Mouse (Mus musculus) liver, embryonic 14.5 days (tissue): ENCODE results near the gene Kat5. TPM values are rescaled to one million over a fixed set of nuclear protein-coding genes. Genes with fewer than 3 reads are reported as not detected.

ENCODE experiments used
- ATAC-seq: fragments of 200-750 bp; cut with Nextera tagmentation; 2 replicates; pipeline ENCODE4 v1.8.0; 2017; ENCODE audit warnings: moderate number of reproducible peaks, mild to moderate bottlenecking, moderate library complexity; ENCODE audit not compliant: insufficient read depth
- DNase-seq, 3 experiments: peaks; one replicate each; pipeline ENCODE4 v3.0.0-alpha.2; 2012 to 2013; ENCODE audit warnings: low read depth in 3 of 3, low spot score in 3 of 3
- H3K27ac ChIP-seq: fragments of 300-500 bp; sonication (generic); 2 replicates; pipeline ENCODE4 v1.5.1; 2014; ENCODE audit warnings: moderate library complexity, mild to moderate bottlenecking, control low read depth, inconsistent platforms
- H3K27me3 ChIP-seq: fragments of 300-500 bp; sonication (generic); 2 replicates; pipeline ENCODE4 v1.6.1; 2014; ENCODE audit warnings: mild to moderate bottlenecking, low read length, moderate library complexity; ENCODE audit not compliant: control insufficient read depth, insufficient read depth
- H3K36me3 ChIP-seq: fragments of 300-500 bp; sonication (generic); replicated peaks from 2 replicates; pipeline ENCODE4 v1.6.1; 2014; ENCODE audit warnings: low read depth; ENCODE audit not compliant: control insufficient read depth, insufficient read depth
- H3K4me1 ChIP-seq, 2 experiments: fragments of 200-500 bp in 1 of 2; fragments of 300-500 bp in 1 of 2; sonication (generic) in 1 of 2; replicated peaks; 2 replicates each; pipeline ENCODE4 v1.6.1; 2012 to 2014; ENCODE audit warnings: antibody characterized with exemption in 1 of 2, inconsistent platforms in 1 of 2, low read length in 1 of 2; ENCODE audit not compliant: control insufficient read depth in 2 of 2, insufficient read depth in 2 of 2
- H3K4me2 ChIP-seq: fragments of 300-500 bp; sonication (generic); 2 replicates; pipeline ENCODE4 v1.6.1; 2014; ENCODE audit warnings: low read depth, mild to moderate bottlenecking, control low read depth, moderate library complexity
- H3K4me3 ChIP-seq, 2 experiments: fragments of 200-500 bp in 1 of 2; fragments of 300-500 bp in 1 of 2; sonication (generic) in 1 of 2; 2 replicates each; pipeline ENCODE4 v1.5.1; 2012 to 2014; ENCODE audit warnings: low read depth in 2 of 2, low read length in 2 of 2, mild to moderate bottlenecking in 2 of 2, control low read depth in 1 of 2, inconsistent platforms in 1 of 2, moderate library complexity in 1 of 2; ENCODE audit not compliant: insufficient read depth in 1 of 2
- H3K9ac ChIP-seq: fragments of 300-500 bp; sonication (generic); replicated peaks from 2 replicates; pipeline ENCODE4 v1.6.1; 2014; ENCODE audit warnings: mild to moderate bottlenecking, control low read depth, moderate library complexity
- H3K9me3 ChIP-seq: fragments of 300-500 bp; sonication (generic); 2 replicates; pipeline ENCODE4 v1.6.1; 2016; ENCODE audit warnings: low read length, mixed read lengths; ENCODE audit not compliant: control insufficient read depth
- CTCF ChIP-seq: IDR thresholded peaks from 2 replicates; pipeline ENCODE4 v1.5.1; 2016; ENCODE audit warnings: antibody characterized with exemption, low read depth, control low read depth
- EP300 ChIP-seq: IDR thresholded peaks from 2 replicates; pipeline ENCODE4 v1.6.1; 2016; ENCODE audit warnings: antibody characterized with exemption, low read depth
- WGBS: fragments of 180-500 bp; shearing (Covaris S2); extraction: QIAGEN DNeasy Blood & Tissue Kit; methylation state at CpG from one replicate; pipeline ENCODE4 v1.1.7; 2014; ENCODE audit not compliant: insufficient replicate concordance; 5-methylcytosine and 5-hydroxymethylcytosine counted together
- polyA plus RNA-seq, 2 experiments: library from polyadenylated mRNA; depleted of rRNA in 1 of 2; stranded (reverse) in 1 of 2; unstranded in 1 of 2; fragments of >200 nt; fragmentation: Nextera tagmentation in 1 of 2; extraction: Ambion mirVana in 1 of 2; gene quantifications; 2 replicates each; pipeline versions ENCODE4 v1.2.1 to v1.2.3; 2012 to 2014

Gene Kat5
- polyA plus RNA-seq, 2 experiments = 8.5 to 25.6 TPM

DNA sequence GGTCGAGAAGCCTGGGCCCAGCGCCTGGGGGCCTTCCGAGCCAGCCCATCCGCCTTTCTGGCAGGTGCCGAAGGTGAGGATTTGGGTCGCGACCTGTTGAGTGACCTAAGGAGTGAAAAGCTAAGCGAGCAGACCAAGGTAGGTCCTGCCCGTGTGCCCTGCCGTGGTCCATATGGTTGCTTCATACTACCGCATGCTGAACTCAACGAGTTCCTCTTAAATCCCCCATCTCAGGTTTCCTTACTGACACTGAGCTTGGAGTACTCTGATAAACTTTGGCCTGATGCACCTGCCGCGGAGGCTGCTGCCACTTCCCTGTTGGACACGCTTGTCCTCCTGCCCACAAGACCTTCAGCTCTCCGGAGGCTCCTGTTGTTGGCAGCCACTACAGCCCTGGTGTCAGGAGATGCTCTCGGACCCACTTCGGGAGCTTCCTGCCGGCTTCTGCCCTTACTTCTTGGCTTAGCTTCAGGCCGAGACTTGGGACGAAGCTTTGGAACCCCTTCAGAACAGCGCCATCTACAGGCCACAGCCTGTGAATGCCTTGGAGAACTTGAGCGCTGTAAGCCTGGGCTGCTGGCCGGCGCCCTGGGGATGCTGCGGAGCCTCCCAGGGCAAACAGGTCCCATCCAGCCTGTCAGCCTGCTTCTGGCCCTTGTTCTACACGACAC lies 41.4 kb downstream of the Kat5 start:
- peak overlapping the region; percentile 79 for H3K27ac ChIP-seq
- DNase-seq = peak; percentile 78 to 86 (median 81)
- 5% methylated on average over 27 of the region's 27 CpGs for WGBS
- H3K27me3 ChIP-seq = no peaks in the 10 kb centered on the region; the same call in 1 of the 2 replicates
- H3K4me2 ChIP-seq = peak overlapping the region; percentile 93
- TF ChIP-seq EP300 (no peak), CTCF (peak; percentile 99)
- peaks cover 3 to 8% of the 10 kb centered on the region in 2 experiments for H3K4me1 ChIP-seq
- peak overlapping the region; percentile 85 for H3K9ac ChIP-seq
- peak overlapping the region; percentile 67 to 83 for H3K4me3 ChIP-seq
- ATAC-seq = peak; percentile 26
- no peaks in the 10 kb centered on the region for H3K9me3 ChIP-seq
- no peaks in the 10 kb centered on the region for H3K36me3 ChIP-seq

DNA sequence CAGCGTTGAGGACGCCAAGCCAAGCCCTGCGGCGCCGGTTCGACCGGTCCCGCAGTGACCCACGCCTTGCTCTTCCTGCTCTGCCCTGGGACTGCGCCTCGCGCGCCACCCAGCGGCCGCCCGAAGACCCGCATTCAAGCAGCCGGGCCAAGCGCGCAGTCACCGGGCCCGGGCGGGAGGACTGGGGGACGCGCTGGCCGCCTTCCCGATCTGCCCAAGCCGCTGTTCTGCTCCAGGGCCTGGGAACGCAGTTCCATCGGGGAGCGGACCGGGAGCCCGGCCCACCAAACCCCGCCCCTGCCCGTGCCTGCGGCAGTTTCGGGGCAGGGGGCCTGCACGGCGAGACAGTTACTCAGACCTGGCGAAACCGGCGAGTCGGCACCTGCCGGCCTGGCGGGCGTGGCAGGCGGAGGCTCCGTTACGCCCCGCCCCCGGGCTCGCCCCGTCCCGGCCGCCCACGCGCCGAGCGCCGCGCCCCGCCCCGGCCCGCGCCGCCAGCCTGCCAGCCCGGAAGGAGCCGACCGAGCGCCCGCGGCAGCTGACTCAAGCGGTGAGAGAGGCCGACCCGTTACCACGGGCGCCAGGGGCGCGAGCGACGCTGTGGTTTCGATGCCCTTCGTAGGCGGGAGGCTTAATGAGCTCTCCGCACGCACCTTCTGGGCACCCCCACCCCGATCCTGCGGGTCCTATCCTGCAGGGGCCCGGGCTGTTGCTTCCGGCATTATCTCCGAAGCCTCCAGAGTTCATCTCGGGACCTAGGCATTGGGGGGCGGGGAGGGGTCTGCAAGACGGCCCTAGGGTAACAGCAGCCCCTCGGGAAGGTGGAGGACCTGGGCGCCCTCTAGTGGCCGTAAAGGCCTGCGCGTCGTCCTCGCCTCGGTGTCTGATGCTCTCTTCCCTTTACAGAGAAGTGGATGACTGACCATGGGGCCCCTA lies 42.2 kb downstream of the Kat5 start, which contains the start of gene Ap5b1:
Gene Ap5b1, plus strand, starts transcription at position 492 of the 936 bp plus-strand sequence.
- peak within 1 kb of the TSS; percentile 85 for H3K9ac ChIP-seq
- peaks cover 2% of the 10 kb centered on the region for H3K27me3 ChIP-seq
- no peaks in the 10 kb centered on the region for H3K9me3 ChIP-seq
- peak within 1 kb of the TSS; percentile 79 for H3K27ac ChIP-seq
- H3K4me3 ChIP-seq = peak within 1 kb of the TSS; percentile 67 to 83
- peak within 1 kb of the TSS; percentile 93 for H3K4me2 ChIP-seq
- TF ChIP-seq CTCF (peak; percentile 98), EP300 (no peak)
- no peaks in the 10 kb centered on the region for H3K36me3 ChIP-seq
- WGBS = under 1% methylated on average over 85 of the region's 102 CpGs
- peak; percentile 66 to 75 (median 71) for DNase-seq
- peaks cover 3 to 8% of the 10 kb centered on the region in 2 experiments for H3K4me1 ChIP-seq
- peak; percentile 87 for ATAC-seq

DNA sequence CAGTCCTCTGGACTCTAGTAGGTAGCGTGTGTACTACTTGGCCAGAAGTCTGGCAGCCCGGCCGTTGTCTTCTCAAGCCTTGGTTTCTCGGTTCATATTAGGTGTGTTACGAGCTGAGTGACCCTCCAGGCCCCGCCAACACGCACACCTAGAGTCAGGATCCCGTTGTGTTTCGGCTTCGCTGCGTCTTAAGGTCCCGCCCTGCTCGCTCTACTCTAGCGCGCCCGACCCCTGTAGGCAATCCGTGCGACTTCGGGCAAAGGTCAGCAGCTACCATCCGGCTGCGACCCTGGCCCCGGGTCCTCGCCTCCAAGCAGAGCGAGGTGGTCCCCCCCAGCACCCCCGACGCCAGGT lies 42.9 kb downstream of the Kat5 start:
- Histone ChIP-seq H3K4me3 (peak overlapping the region; percentile 67 to 83), H3K27ac (peak overlapping the region; percentile 79; the same call in 1 of the 2 replicates), H3K9ac (peak overlapping the region; percentile 85), H3K9me3 (no peaks in the 10 kb centered on the region), H3K4me2 (peak overlapping the region; percentile 93), H3K27me3 (peaks cover 9% of the 10 kb centered on the region), H3K4me1 (peaks cover 3 to 8% of the 10 kb centered on the region in 2 experiments), H3K36me3 (no peaks in the 10 kb centered on the region)
- TF ChIP-seq EP300 (no peak), CTCF (no peak)
- ATAC-seq = peak; percentile 43
- DNase-seq = no peak
- 3% methylated on average over 26 of the region's 26 CpGs for WGBS

DNA sequence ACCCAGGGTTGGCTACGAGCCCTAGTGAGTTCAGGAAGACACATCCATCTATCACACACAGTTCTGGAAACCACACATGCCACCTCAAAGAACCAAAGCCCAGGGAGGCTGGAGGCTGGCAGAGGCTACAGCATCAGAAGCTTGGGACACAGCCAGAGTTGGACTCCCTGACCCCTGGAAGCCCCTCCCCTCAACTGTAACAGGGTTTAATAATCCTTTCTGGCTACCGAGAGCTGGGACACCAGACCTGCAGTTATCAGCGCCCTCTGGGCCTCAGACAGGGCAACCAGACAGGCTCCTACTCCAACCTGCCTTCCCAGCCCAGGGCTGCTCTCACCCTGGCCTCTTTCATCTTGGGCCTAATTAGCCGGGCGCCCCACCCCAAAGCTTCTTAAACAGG lies 43.7 kb downstream of the Kat5 start:
- Histone ChIP-seq H3K4me3 (no peak overlapping the region), H3K36me3 (no peaks in the 10 kb centered on the region), H3K27ac (no peak overlapping the region), H3K27me3 (peaks cover 17% of the 10 kb centered on the region), H3K4me1 (peaks cover 3 to 8% of the 10 kb centered on the region in 2 experiments), H3K4me2 (no peak overlapping the region), H3K9me3 (no peaks in the 10 kb centered on the region), H3K9ac (no peak overlapping the region)
- no peak for ATAC-seq
- TF ChIP-seq EP300 (no peak), CTCF (no peak)
- WGBS = 54% methylated on average over 5 of the region's 5 CpGs
- DNase-seq = no peak

DNA sequence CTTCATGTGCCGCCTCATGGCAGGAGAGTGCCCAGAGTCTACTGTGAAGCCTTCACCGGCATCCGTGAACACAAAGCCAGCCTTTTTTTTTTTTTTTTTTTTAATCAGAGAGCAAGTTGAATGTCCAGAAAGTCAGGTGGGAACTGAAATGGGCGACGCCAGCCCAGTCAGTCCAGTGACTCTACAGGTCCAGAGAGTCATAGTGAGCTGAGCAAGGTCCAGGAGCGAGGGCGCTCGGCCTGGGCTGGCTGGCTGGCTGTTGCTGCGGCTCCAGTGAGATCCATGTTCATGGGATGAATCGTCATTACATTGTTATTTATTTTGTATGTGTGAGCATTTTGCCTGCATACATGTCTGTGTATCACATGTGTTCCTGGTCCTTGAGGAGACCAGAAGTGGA lies 47.3 kb downstream of the Kat5 start:
- ATAC-seq = no peak
- peaks cover 3 to 4% of the 10 kb centered on the region in 2 experiments for H3K4me1 ChIP-seq
- peaks cover 53% of the 10 kb centered on the region for H3K27me3 ChIP-seq

More for the DNA sequence above, 47.3 kb downstream of the Kat5 start:
- no peak overlapping the region for H3K27ac ChIP-seq
- no peak overlapping the region for H3K4me2 ChIP-seq
- H3K36me3 ChIP-seq = no peaks in the 10 kb centered on the region
- H3K4me3 ChIP-seq = no peak overlapping the region
- 81% methylated on average over 10 of the region's 10 CpGs for WGBS
- TF ChIP-seq EP300 = no peak
- no peak for TF ChIP-seq CTCF
- H3K9ac ChIP-seq = no peak overlapping the region
- DNase-seq = no peak
- no peaks in the 10 kb centered on the region for H3K9me3 ChIP-seq
